Mouse (Mus musculus) heart, adult 2 months (tissue): Measurements from ENCODE around the gene Ovol3.

Experiments used
- CTCF ChIP-seq: fragments of 200-600 bp; IDR thresholded peaks from 2 replicates; pipeline ENCODE4 v1.8.1; 2022; ENCODE audit warnings: antibody characterized with exemption, mild to moderate bottlenecking, moderate library complexity
- POLR2A ChIP-seq: fragments of 200-500 bp; IDR thresholded peaks from 2 replicates; pipeline ENCODE4 v1.6.1; 2011; ENCODE audit warnings: mild to moderate bottlenecking, low read depth, low read length, control low read depth; ENCODE audit not compliant: insufficient read depth

- TF ChIP-seq CTCF (no peak), POLR2A (peak; percentile 52; the same call in 1 of the 2 replicates)
These were observed 47.2 kb upstream of the Ovol3 start for GRCm38 (mm10) chr7:30282740-30283139.
